Mouse (Mus musculus): ENCODE data around the gene Slc22a27. TPM values are rescaled to one million over a fixed set of nuclear protein-coding genes. Genes with fewer than 3 reads are reported as not detected.
"Not testable (repeated sequence)": the region's sequence is repeated elsewhere in the genome, so short reads cannot be mapped to it uniquely, and the experiment has no call there.

Slc22a27 gene
- 0.81 and 0.85 TPM in 2 replicates for polyA plus RNA-seq (2015; fragmentation: Nextera tagmentation; extraction: Ambion mirVana)

DNA sequence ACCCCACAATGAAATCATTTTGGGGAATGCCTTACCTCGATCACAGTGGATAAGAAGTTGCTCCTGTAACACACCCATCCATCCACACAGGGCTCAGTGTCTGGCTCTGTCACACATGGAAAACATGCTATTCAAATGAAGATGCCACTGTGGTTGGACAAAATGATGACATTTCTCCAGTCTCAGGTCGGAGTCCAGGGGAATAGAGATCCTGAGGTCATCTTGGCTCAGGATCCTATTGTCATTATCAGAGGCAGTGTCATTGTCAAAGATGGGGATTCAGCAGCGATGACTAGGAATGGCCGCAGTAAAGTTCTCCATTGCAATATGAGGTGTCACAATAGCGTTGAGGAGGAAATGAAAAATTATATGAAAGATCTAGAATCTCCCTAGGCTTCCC is at the start of gene Slc22a27:
Gene Slc22a27 (minus strand): TSS at position 101 of the 400 bp plus-strand sequence.
- H3K4me3 ChIP-seq (replicated peaks); H3K27me3 ChIP-seq; H3K9me3 ChIP-seq (replicated peaks); H3K4me1 ChIP-seq; H3K27ac ChIP-seq; H3K9ac ChIP-seq; ATAC-seq (replicated peaks; ENCODE audit: low FRiP score); H3K36me3 ChIP-seq; H3K4me2 ChIP-seq: not testable (repeated sequence)
- 76% methylated on average over 5 of the region's 5 CpGs for whole genome bisulfite sequencing

- not testable (repeated sequence) for H3K27ac ChIP-seq; H3K9ac ChIP-seq; ATAC-seq (replicated peaks; ENCODE audit: low FRiP score); H3K36me3 ChIP-seq; H3K27me3 ChIP-seq; H3K4me3 ChIP-seq (replicated peaks); H3K9me3 ChIP-seq (replicated peaks); H3K4me2 ChIP-seq; H3K4me1 ChIP-seq
- WGBS: 93% methylated on average over 9 of the region's 9 CpGs
Measured at GRCm38 (mm10) chr19:8011596-8011995, 45.8 kb upstream of the Slc22a27 start.

GRCm38 (mm10) chr19:8009086-8009485 is 43.3 kb upstream of the Slc22a27 start:
- not testable (repeated sequence) for ATAC-seq (replicated peaks; ENCODE audit: low FRiP score); H3K27ac ChIP-seq; H3K4me3 ChIP-seq (replicated peaks); H3K36me3 ChIP-seq; H3K9ac ChIP-seq; H3K27me3 ChIP-seq; H3K4me2 ChIP-seq; H3K9me3 ChIP-seq (replicated peaks); H3K4me1 ChIP-seq
- 89% methylated on average over 6 of the region's 6 CpGs for WGBS

GRCm38 (mm10) chr19:7968703-7969102 is 2.9 kb upstream of the Slc22a27 start:
- Histone ChIP-seq H3K9me3 (replicated peaks) (no peaks in the 10 kb centered on the region), H3K9ac (no peak overlapping the region), H3K27me3 (no peaks in the 10 kb centered on the region), H3K4me1 (no peaks in the 10 kb centered on the region), H3K4me2 (no peak overlapping the region), H3K4me3 (replicated peaks) (no peak overlapping the region), H3K36me3 (no peaks in the 10 kb centered on the region), H3K27ac (no peak overlapping the region)
- 60% methylated on average over 2 of the region's 2 CpGs for WGBS
- ATAC-seq (replicated peaks; ENCODE audit: low FRiP score): 0 out of 2 replicates have a peak, but pooled peaks have one; percentile 49

DNA sequence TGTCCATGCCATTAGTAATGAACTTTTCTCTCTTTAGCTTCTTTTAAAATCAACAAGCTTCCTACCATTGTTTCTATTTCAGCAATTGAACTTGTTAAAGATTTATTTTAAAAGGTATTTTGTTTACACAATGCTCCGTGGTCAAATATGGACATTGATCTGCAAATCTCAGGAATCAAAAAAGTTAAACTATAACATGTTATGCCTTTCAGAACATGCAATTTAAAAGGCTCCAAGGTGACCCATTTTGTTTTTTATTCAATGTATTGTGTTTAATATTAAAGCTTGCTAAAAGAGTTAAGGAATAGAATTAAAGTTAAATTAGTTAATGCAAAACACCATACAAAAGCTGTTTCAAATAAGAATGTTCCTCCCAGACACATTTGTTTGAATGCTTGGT is 723 bp upstream of the Slc22a27 start:
- not testable (repeated sequence) for H3K27me3 ChIP-seq; H3K4me1 ChIP-seq; H3K4me2 ChIP-seq; H3K27ac ChIP-seq; H3K36me3 ChIP-seq; ATAC-seq (replicated peaks; ENCODE audit: low FRiP score); H3K9me3 ChIP-seq (replicated peaks); H3K4me3 ChIP-seq (replicated peaks); H3K9ac ChIP-seq
- WGBS: 43% methylated on average over 1 of the region's 1 CpGs

DNA sequence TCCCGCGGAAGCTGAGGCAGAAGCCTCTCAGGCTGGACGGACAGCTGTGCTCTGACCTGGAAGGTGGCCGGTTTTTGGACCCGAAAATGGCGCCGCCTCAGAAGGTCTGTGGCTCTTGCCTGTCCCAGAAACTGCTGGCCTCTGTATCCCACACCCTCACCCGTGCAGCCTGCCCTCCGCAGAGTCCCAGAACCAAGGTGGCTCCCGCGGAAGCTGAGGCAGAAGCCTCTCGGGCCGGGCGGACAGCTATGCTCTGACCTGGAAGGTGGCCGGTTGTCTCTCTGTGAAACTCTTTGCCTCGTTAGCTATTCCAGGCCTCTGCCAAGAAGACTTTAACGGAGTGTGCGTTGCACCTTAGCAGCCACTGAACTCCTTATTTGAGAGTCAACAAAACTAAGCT is 26.4 kb downstream of the Slc22a27 start:
- WGBS: 90% methylated on average over 18 of the region's 18 CpGs
- not testable (repeated sequence) for H3K4me3 ChIP-seq (replicated peaks); H3K27me3 ChIP-seq; ATAC-seq (replicated peaks; ENCODE audit: low FRiP score); H3K4me1 ChIP-seq; H3K9me3 ChIP-seq (replicated peaks); H3K4me2 ChIP-seq; H3K36me3 ChIP-seq; H3K9ac ChIP-seq; H3K27ac ChIP-seq

GRCm38 (mm10) chr19:7876626-7877025 is 89.2 kb downstream of the Slc22a27 start:
- Histone ChIP-seq H3K9me3 (replicated peaks) (no peaks in the 10 kb centered on the region), H3K27me3 (no peaks in the 10 kb centered on the region), H3K36me3 (no peaks in the 10 kb centered on the region), H3K4me1 (no peaks in the 10 kb centered on the region), H3K4me3 (replicated peaks) (no peak overlapping the region), H3K4me2 (no peak overlapping the region), H3K27ac (no peak overlapping the region), H3K9ac (no peak overlapping the region)
- no peak for ATAC-seq (replicated peaks; ENCODE audit: low FRiP score)
- WGBS: 87% methylated on average over 1 of the region's 1 CpGs

GRCm38 (mm10) chr19:7829851-7830250 is 136.0 kb downstream of the Slc22a27 start:
- Histone ChIP-seq H3K36me3 (no peaks in the 10 kb centered on the region), H3K27me3 (no peaks in the 10 kb centered on the region), H3K27ac (no peak overlapping the region), H3K4me1 (no peaks in the 10 kb centered on the region), H3K9me3 (replicated peaks) (no peaks in the 10 kb centered on the region), H3K4me3 (replicated peaks) (no peak overlapping the region), H3K9ac (no peak overlapping the region), H3K4me2 (no peak overlapping the region)
- WGBS: 66% methylated on average over 2 of the region's 2 CpGs
- ATAC-seq (replicated peaks; ENCODE audit: low FRiP score): no peak

Small RNA genes lying within 50 kb of the gene (microRNA-seq; reads per million reads assigned to microRNA genes)
- not detected for gene Gm24951

Other genes starting within 250 kb of the Slc22a27 start
- gene Slc22a26, start 163.4 kb downstream of the Slc22a27 start, polyA plus RNA-seq (2015; fragmentation: Nextera tagmentation; extraction: Ambion mirVana): 0.15 and 0.31 TPM in 2 replicates
- 2.0 and 2.3 TPM in 2 replicates for gene Slc22a28, start 166.0 kb upstream of the Slc22a27 start, polyA plus RNA-seq (2015; fragmentation: Nextera tagmentation; extraction: Ambion mirVana)

Measured in kidney, embryonic 15.5 days (tissue).